Mouse (Mus musculus) heart, postnatal 0 days (tissue): ENCODE measurements around the gene Sox6.

Source experiments
- CTCF ChIP-seq: IDR thresholded peaks from 2 replicates; pipeline ENCODE4 v1.5.1; 2016; ENCODE audit warnings: antibody characterized with exemption, control low read depth, low read depth
- EP300 ChIP-seq: IDR thresholded peaks from 2 replicates; pipeline ENCODE4 v1.6.1; 2016; ENCODE audit warnings: antibody characterized with exemption, low read depth

GRCm38 (mm10) chr7:115792841-115793240 is 245.8 kb downstream of the Sox6 start:
- TF ChIP-seq CTCF = no peak
- TF ChIP-seq EP300 = no peak
